Mouse (Mus musculus) C2C12 (cell line): Measurements from ENCODE around the gene Csad. TPM values are rescaled to one million over a fixed set of nuclear protein-coding genes. Genes with fewer than 3 reads are reported as not detected.
"Not testable (repeated sequence)": the region's sequence is repeated elsewhere in the genome, so short reads cannot be mapped to it uniquely, and the experiment has no call there.

Experiments
- H3K27me3 ChIP-seq: one replicate; pipeline ENCODE4 v1.6.1; 2011; ENCODE audit not compliant: control insufficient read depth, insufficient read depth, insufficient read length
- H3K36me3 ChIP-seq: one replicate; pipeline ENCODE4 v1.6.1; 2011; ENCODE audit not compliant: control insufficient read depth, insufficient read depth
- H3K4me3 ChIP-seq: one replicate; pipeline ENCODE4 v1.5.1; 2011; ENCODE audit warnings: mild to moderate bottlenecking, control low read depth; ENCODE audit not compliant: poor library complexity, insufficient read depth, severe bottlenecking
- H3K79me2 ChIP-seq: one replicate; pipeline ENCODE4 v1.6.1; 2011; ENCODE audit not compliant: control insufficient read depth, insufficient read depth
- H3K79me3 ChIP-seq: one replicate; pipeline ENCODE4 v1.6.1; 2011; ENCODE audit warnings: low read depth, control low read depth
- H3ac ChIP-seq: one replicate; pipeline ENCODE3; 2011; ENCODE audit warnings: low read depth; ENCODE audit not compliant: control insufficient read depth, insufficient read length
- CEBPB ChIP-seq: IDR thresholded peaks from one replicate; pipeline ENCODE4 v1.6.1; 2011; ENCODE audit warnings: low read depth, mild to moderate bottlenecking, control low read depth, moderate library complexity
- CTCF ChIP-seq: IDR thresholded peaks from one replicate; pipeline ENCODE4 v1.5.1; 2011; ENCODE audit not compliant: control insufficient read depth, insufficient read depth, insufficient read length
- FOSL1 ChIP-seq: IDR thresholded peaks from one replicate; pipeline ENCODE4 v1.8.0; 2011; ENCODE audit warnings: mild to moderate bottlenecking, low read length; ENCODE audit not compliant: poor library complexity, insufficient read depth, severe bottlenecking
- MAX ChIP-seq: IDR thresholded peaks from one replicate; pipeline ENCODE4 v1.6.1; 2011; ENCODE audit warnings: mild to moderate bottlenecking, control low read depth
- MYOD1 ChIP-seq: IDR thresholded peaks from one replicate; pipeline ENCODE4 v1.6.1; 2011; ENCODE audit warnings: low read depth; ENCODE audit not compliant: control insufficient read depth, insufficient read length
- MYOG ChIP-seq: IDR thresholded peaks from one replicate; pipeline ENCODE4 v1.6.1; 2011; ENCODE audit not compliant: control insufficient read depth, insufficient read length; ENCODE audit errors: extremely low read depth
- USF1 ChIP-seq: IDR thresholded peaks from one replicate; pipeline ENCODE4 v1.6.1; 2011; ENCODE audit warnings: low read depth, mild to moderate bottlenecking, control low read depth, moderate library complexity
- polyA plus RNA-seq: library from polyadenylated mRNA; unstranded; fragments of >200 nt; fragmentation: generic; extraction: Trizol; gene quantifications from one replicate; pipeline ENCODE4 v1.2.1, GENCODE M21; 2012; ENCODE audit warnings: missing spikeins

Csad gene
- polyA plus RNA-seq, 1 experiment = 26.4 TPM

- TF ChIP-seq FOSL1 = no peak
- no peak for TF ChIP-seq MAX
- TF ChIP-seq MYOD1 = no peak
- no peak for TF ChIP-seq CTCF
- TF ChIP-seq CEBPB = no peak
- TF ChIP-seq USF1 = no peak
- H3ac ChIP-seq = no peak overlapping the region
- H3K36me3 ChIP-seq = no peaks in the 10 kb centered on the region
- no peaks in the 10 kb centered on the region for H3K79me2 ChIP-seq
- H3K4me3 ChIP-seq = no peak overlapping the region
- H3K79me3 ChIP-seq = no peaks in the 10 kb centered on the region
- H3K27me3 ChIP-seq = no peaks in the 10 kb centered on the region
Observed at GRCm38 (mm10) chr15:102163900-102164693, 40.4 kb downstream of the Csad start.

GRCm38 (mm10) chr15:102160415-102161060 lies 44.0 kb downstream of the Csad start:
- H3K27me3 ChIP-seq = no peaks in the 10 kb centered on the region
- H3K79me3 ChIP-seq = no peaks in the 10 kb centered on the region
- no peaks in the 10 kb centered on the region for H3K36me3 ChIP-seq
- H3K4me3 ChIP-seq = no peak overlapping the region
- H3K79me2 ChIP-seq = no peaks in the 10 kb centered on the region
- H3ac ChIP-seq = no peak overlapping the region
- no peak for TF ChIP-seq CEBPB

DNA sequence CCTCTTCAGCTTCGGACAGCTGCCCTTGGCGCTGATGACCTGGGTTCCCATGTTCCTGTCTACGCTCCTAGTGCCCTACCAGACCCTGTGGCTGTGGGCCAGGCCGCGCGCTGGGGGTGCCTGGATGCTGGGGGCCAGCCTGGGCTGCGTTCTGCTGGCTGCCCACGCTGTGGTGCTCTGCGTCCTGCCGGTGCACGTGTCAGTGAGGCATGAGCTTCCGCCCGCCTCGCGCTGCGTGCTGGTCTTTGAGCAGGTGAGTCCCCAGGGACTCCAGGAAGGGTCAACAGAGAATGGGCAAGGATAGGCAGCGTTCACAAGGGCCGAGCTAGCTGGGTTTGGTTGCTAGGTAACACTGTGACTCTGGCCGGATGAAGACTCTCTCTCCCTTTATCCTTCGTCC lies 47.7 kb downstream of the Csad start:
- TF ChIP-seq CTCF (no peak), CEBPB (no peak), FOSL1 (no peak), MAX (no peak)
- Histone ChIP-seq H3K79me3 (no peaks in the 10 kb centered on the region), H3K27me3 (no peaks in the 10 kb centered on the region), H3K4me3 (no peak overlapping the region), H3K79me2 (no peaks in the 10 kb centered on the region), H3ac (no peak overlapping the region), H3K36me3 (no peaks in the 10 kb centered on the region)

GRCm38 (mm10) chr15:102155006-102155405 lies 49.5 kb downstream of the Csad start:
- H3K79me3 ChIP-seq, H3K27me3 ChIP-seq, H3K79me2 ChIP-seq, H3ac ChIP-seq, H3K36me3 ChIP-seq, H3K4me3 ChIP-seq: not testable (repeated sequence)

- TF ChIP-seq USF1 (no peak), FOSL1 (no peak), MAX (no peak)
- H3ac ChIP-seq = no peak overlapping the region
- H3K4me3 ChIP-seq = no peak overlapping the region
- peaks cover 5% of the 10 kb centered on the region for H3K79me2 ChIP-seq
- H3K79me3 ChIP-seq = no peaks in the 10 kb centered on the region
- H3K36me3 ChIP-seq = peaks cover 17% of the 10 kb centered on the region
- no peaks in the 10 kb centered on the region for H3K27me3 ChIP-seq
Observed at GRCm38 (mm10) chr15:102152646-102153045, 51.9 kb downstream of the Csad start.

DNA sequence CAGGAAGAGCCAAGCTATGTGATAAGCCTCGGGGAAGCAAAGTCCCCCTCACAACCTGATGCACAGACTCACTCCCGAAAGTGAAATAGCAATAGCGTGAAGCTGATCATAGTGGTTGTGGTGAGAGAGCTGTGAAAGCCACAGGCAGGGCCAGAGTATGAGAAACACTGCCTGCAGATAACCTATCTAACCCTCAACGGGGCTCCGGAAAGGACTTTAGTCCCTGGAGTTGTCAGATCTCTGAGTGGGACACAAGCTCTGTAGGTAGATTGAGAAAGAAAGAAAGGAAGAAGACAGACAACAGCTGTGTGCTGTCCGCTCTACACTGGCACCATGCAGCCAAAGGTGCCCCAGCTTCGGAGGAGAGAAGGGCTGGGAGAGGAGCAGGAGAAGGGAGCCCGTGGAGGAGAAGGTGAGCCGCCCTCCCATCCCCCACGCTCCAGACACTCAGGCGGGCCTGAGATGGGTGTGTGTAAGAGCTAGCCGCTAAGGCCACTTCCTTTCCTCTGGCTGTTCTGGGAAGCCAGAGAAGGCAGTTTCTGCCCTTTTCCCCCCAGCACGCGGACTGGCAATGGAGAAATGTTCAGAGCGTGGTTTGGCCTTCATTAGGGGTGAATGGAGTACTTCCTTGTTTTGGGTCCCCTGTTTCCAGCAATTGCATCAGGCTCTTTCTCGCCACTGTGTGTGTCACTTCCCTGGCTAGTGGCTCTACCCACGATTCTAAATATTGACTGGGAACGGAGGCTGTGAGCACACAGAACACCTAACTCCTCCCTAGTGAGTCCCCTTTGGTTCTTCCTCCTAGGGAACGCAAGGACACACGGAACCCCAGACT lies 54.0 kb downstream of the Csad start, which contains the start of gene Soat2:
Gene Soat2 (plus strand): TSS at position 226 of the 835 bp plus-strand sequence.
- Histone ChIP-seq H3ac (no peak within 1 kb of the TSS), H3K79me2 (peaks cover 20% of the 10 kb centered on the region), H3K79me3 (no peaks in the 10 kb centered on the region), H3K36me3 (peaks cover 17% of the 10 kb centered on the region), H3K4me3 (no peak within 1 kb of the TSS), H3K27me3 (no peaks in the 10 kb centered on the region)
- no peak for TF ChIP-seq CEBPB
- no peak for TF ChIP-seq CTCF
- TF ChIP-seq FOSL1 = no peak
- no peak for TF ChIP-seq MYOD1
- TF ChIP-seq MYOG = no peak
- TF ChIP-seq MAX = no peak
- TF ChIP-seq USF1 = no peak
